Mouse (Mus musculus) midbrain, embryonic 15.5 days (tissue): ENCODE measurements around the gene Ppm1j. TPM values are rescaled to one million over a fixed set of nuclear protein-coding genes. Genes with fewer than 3 reads are reported as not detected.
A peak's percentile ranks its signal among the peaks of the same experiment; 100 is the strongest.
"Not testable (repeated sequence)": the region's sequence is repeated elsewhere in the genome, so short reads cannot be mapped to it uniquely, and the experiment has no call there.

Source experiments
- ATAC-seq: fragments of 200-750 bp; cut with Nextera tagmentation; replicated peaks from 2 replicates; pipeline ENCODE4 v1.8.0; 2017; ENCODE audit warnings: moderate TSS enrichment
- H3K27ac ChIP-seq: fragments of 300-500 bp; sonication (generic); 2 replicates; pipeline ENCODE4 v1.5.1; 2015; ENCODE audit warnings: mild to moderate bottlenecking, inconsistent platforms
- H3K27me3 ChIP-seq: fragments of 300-500 bp; sonication (generic); replicated peaks from 2 replicates; pipeline ENCODE4 v1.6.1; 2015; ENCODE audit warnings: inconsistent platforms
- H3K36me3 ChIP-seq: fragments of 300-500 bp; sonication (generic); replicated peaks from 2 replicates; pipeline ENCODE4 v1.6.1; 2015; ENCODE audit warnings: inconsistent platforms
- H3K4me1 ChIP-seq: fragments of 300-500 bp; sonication (generic); 2 replicates; pipeline ENCODE4 v1.6.1; 2015; ENCODE audit warnings: inconsistent platforms
- H3K4me2 ChIP-seq: fragments of 300-500 bp; sonication (generic); 2 replicates; pipeline ENCODE4 v1.6.1; 2015; ENCODE audit warnings: inconsistent platforms, mild to moderate bottlenecking, moderate library complexity
- H3K4me3 ChIP-seq: fragments of 300-500 bp; sonication (generic); 2 replicates; pipeline ENCODE4 v1.5.1; 2015; ENCODE audit warnings: mild to moderate bottlenecking, inconsistent platforms
- H3K9ac ChIP-seq: fragments of 300-500 bp; sonication (generic); 2 replicates; pipeline ENCODE4 v1.6.1; 2015; ENCODE audit warnings: mild to moderate bottlenecking, inconsistent platforms
- H3K9me3 ChIP-seq: fragments of 300-500 bp; sonication (generic); 2 replicates; pipeline ENCODE4 v1.6.1; 2016; ENCODE audit warnings: inconsistent platforms
- whole genome bisulfite sequencing: fragments of 180-500 bp; shearing (Covaris S2); methylation state at CpG from one replicate; pipeline ENCODE4 v1.1.7; 2015; ENCODE audit warnings: mixed read lengths; 5-methylcytosine and 5-hydroxymethylcytosine counted together
- polyA plus RNA-seq: library from polyadenylated mRNA; unstranded; fragments of >200 nt; fragmentation: Nextera tagmentation; extraction: Ambion mirVana; gene quantifications from 2 replicates; pipeline ENCODE4 v1.2.1, GENCODE M21; 2015

Gene Ppm1j
- polyA plus RNA-seq, 1 experiment from 2014 or later: 0.59 TPM

DNA sequence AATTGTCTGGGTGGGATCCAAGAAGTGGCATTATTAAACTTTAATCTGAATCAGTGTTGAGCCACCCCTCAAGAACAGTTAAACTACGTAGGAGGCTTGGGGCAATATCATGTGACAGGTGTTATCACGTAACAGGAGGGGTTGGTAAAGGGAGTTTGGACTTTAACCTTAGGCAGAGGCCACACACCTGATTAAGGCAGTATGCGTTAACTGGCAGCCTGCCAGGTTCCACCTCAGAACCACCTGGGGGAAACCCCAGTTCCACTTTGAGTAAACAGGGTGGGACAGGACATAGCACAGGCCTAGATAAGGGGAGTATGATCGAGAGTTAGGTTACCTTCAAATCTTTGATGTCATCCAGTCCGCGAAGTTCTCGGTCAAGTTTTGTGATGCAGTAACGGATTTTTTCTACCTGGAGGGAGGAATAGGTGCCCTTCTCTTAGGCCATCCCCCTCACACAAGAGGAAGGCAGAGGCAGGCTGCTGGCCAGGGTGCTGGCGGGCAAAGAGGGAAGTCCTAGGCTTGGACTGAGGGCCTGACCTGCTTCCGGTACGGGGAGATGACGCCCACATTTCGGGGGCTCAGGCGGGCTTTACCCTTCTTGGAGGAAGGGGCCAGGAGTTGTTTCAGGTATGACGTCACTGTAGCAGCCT, 15.7 kb downstream of the Ppm1j start:
- Histone ChIP-seq H3K4me3 (no peak overlapping the region), H3K4me1 (peaks cover 7% of the 10 kb centered on the region)
- 88% methylated on average over 15 of the region's 15 CpGs for WGBS

DNA sequence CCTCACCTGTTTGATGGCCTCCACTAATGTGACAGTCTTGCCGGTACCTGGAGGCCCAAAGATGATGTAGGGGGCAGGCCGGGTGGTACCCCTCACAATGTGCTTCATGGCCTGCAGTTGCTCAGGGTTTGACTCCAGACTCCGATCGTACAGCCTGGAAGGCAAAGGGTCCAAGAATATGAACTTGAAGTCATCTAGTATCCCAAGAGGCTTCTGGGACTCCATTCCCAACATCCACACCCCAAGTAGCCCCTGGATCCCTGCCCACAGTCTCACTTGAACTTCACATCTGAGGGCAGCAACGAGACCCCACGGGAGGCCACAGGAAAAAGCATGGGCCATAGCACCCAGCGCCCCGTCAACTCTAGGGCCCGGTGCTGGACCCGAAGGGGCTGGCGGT, 19.8 kb downstream of the Ppm1j start:
- H3K36me3 ChIP-seq: no peaks in the 10 kb centered on the region
- H3K27ac ChIP-seq: no peak overlapping the region
- WGBS: 92% methylated on average over 11 of the region's 11 CpGs
- no peak overlapping the region for H3K4me3 ChIP-seq
- no peak overlapping the region for H3K4me2 ChIP-seq
- H3K4me1 ChIP-seq: no peaks in the 10 kb centered on the region
- H3K9ac ChIP-seq: no peak overlapping the region
- H3K27me3 ChIP-seq: no peaks in the 10 kb centered on the region
- ATAC-seq: no peak
- no peaks in the 10 kb centered on the region for H3K9me3 ChIP-seq

More for the DNA sequence above, 15.7 kb downstream of the Ppm1j start:
- Histone ChIP-seq H3K4me2 (no peak overlapping the region), H3K27ac (no peak overlapping the region), H3K36me3 (no peaks in the 10 kb centered on the region), H3K27me3 (no peaks in the 10 kb centered on the region), H3K9me3 (no peaks in the 10 kb centered on the region), H3K9ac (no peak overlapping the region)
- ATAC-seq: no peak

DNA sequence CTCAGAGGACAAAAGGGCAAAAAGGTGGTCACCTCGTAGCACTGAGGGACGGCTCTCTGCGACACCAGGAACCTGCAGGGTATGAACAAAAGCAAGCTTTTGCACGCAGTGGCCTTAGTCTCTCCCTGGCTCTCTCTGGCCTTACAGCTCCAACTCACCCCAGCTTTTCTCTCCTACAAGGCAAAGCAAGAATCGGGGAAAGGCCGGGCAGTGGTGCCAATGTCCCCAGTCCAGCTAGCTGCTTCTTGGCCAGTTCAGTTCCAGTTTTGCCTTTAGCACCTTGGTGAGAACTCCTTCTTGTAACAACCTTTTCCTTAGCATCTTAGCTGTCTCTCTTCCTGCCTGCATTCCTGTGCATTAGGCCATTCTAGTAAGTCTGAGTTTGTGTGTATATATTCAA, 20.6 kb downstream of the Ppm1j start:
- H3K27ac ChIP-seq: no peak overlapping the region
- H3K4me2 ChIP-seq: no peak overlapping the region
- no peaks in the 10 kb centered on the region for H3K9me3 ChIP-seq
- H3K9ac ChIP-seq: no peak overlapping the region
- 91% methylated on average over 6 of the region's 6 CpGs for WGBS
- no peak overlapping the region for H3K4me3 ChIP-seq
- no peak for ATAC-seq
- H3K27me3 ChIP-seq: no peaks in the 10 kb centered on the region
- H3K36me3 ChIP-seq: no peaks in the 10 kb centered on the region
- H3K4me1 ChIP-seq: no peaks in the 10 kb centered on the region

DNA sequence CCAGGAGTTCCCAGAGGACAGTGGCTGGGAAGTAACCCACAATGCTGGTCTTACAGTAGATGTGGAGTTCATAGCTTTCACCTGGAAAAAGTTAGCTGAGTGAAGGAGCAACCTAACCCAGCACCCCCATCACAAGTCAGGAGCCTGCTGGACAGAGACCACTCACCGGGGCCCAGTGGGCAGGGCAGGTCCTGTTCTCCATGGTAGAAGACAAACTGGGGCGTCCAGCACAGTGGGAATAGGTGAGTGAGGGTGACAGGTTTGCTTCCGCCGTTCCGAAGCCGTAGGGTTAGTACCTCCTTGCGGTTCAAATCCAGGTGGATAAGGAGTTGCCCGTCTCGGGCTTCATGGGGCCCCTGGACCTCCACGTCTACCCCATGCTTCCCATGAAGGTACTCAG, 23.5 kb downstream of the Ppm1j start:
- H3K9ac ChIP-seq: no peak overlapping the region
- 93% methylated on average over 10 of the region's 10 CpGs for whole genome bisulfite sequencing
- H3K27me3 ChIP-seq: no peaks in the 10 kb centered on the region
- no peaks in the 10 kb centered on the region for H3K9me3 ChIP-seq
- H3K4me1 ChIP-seq: no peaks in the 10 kb centered on the region
- no peak overlapping the region for H3K4me3 ChIP-seq
- no peaks in the 10 kb centered on the region for H3K36me3 ChIP-seq
- ATAC-seq: no peak
- H3K27ac ChIP-seq: no peak overlapping the region
- H3K4me2 ChIP-seq: no peak overlapping the region

DNA sequence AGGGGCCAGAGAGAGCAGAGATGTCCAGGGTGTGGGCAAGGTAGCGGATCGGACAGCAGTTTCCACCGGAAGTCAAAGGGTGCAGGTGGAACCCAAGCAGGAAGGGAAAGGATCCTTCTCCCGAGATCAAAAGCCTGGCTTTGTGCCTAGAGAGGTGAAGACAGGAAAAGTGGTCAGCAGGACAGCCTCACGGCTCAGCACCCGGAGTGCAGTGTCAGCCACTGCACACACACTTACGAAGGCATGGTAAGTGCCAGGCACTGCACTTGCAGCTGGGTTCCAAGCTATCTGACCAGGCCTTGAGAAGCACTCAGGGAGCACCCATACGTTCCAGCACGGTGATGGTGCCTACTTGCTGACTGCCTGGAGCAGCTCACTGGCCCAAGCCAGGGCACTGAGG, 24.7 kb downstream of the Ppm1j start:
- Histone ChIP-seq H3K27me3 (no peaks in the 10 kb centered on the region), H3K4me3 (no peak overlapping the region), H3K9ac (no peak overlapping the region), H3K36me3 (no peaks in the 10 kb centered on the region), H3K27ac (no peak overlapping the region), H3K4me2 (no peak overlapping the region), H3K9me3 (no peaks in the 10 kb centered on the region), H3K4me1 (no peaks in the 10 kb centered on the region)
- 78% methylated on average over 9 of the region's 9 CpGs for WGBS
- ATAC-seq: no peak

DNA sequence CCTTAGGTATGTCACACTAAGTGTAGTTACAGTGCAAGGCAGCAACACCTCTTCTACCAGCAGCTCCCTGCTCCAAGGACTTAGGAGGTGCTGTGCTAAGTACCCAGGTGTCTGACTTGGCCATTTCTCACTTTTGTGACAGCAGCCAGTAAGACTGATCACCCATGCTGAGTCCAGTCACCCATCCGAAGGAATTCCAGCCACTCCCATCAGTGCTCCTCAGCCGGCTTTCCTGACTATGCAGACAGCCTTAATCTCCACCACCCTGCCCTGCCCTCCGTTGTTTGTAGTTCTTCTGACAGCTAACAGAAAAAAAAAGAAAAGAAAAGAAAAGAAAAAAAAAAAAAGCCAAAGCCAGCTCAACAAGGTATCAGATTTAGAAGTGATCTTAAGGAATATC, 30.9 kb downstream of the Ppm1j start:
- Histone ChIP-seq H3K27me3 (no peaks in the 10 kb centered on the region), H3K9ac (no peak overlapping the region), H3K4me3 (no peak overlapping the region), H3K4me2 (no peak overlapping the region), H3K9me3 (no peaks in the 10 kb centered on the region), H3K27ac (no peak overlapping the region), H3K36me3 (no peaks in the 10 kb centered on the region), H3K4me1 (peaks cover 2% of the 10 kb centered on the region; the same call in 1 of the 2 replicates)
- 24% methylated on average over 3 of the region's 3 CpGs for WGBS
- no peak for ATAC-seq

DNA sequence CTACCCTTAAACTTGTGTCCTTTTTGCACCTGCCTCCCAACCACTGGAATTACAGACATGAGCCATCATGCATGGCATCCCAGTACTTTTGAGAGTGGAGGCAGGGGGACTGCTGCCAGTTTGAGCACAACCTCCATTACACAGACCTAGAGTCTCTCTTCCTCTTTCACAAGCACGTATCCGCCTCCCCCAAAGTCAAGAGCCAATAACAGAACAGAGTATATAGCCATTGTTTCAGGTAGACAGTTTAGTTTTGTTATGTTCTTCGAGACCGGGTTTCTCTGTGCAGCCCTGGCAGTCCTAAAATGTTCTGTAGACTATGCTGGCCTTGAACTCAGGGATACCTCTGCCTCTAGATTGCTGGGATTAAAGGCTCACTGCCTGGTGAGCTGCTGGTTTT, 31.4 kb downstream of the Ppm1j start:
- no peak for ATAC-seq
- H3K27ac ChIP-seq: no peak overlapping the region
- 86% methylated on average over 4 of the region's 4 CpGs for WGBS

DNA sequence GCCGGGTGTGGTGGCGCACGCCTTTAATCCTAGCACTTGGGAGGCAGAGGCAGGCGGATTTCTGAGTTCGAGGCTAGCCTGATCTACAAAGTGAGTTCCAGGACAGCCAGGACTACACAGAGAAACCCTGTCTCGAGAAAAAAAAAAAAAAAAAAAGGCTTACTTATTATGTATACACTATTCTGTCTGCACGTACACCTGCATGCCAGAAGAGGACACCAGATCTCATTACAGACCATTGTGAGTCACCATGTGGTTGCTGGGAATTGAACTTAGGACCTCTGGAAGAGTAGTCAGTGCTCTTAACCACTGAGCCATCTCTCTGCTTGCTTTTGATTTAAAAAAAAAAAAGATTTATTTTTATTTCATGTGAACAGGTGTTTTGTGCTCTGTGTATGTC, 32.4 kb downstream of the Ppm1j start:
- not testable (repeated sequence) for H3K4me3 ChIP-seq
- 90% methylated on average over 7 of the region's 7 CpGs for WGBS

More for the DNA sequence above, 31.4 kb downstream of the Ppm1j start:
- peaks cover 7% of the 10 kb centered on the region; the same call in 1 of the 2 replicates for H3K4me1 ChIP-seq
- H3K36me3 ChIP-seq: no peaks in the 10 kb centered on the region
- no peak overlapping the region for H3K4me3 ChIP-seq
- no peaks in the 10 kb centered on the region for H3K27me3 ChIP-seq
- H3K9ac ChIP-seq: no peak overlapping the region
- H3K9me3 ChIP-seq: no peaks in the 10 kb centered on the region
- no peak overlapping the region for H3K4me2 ChIP-seq

DNA sequence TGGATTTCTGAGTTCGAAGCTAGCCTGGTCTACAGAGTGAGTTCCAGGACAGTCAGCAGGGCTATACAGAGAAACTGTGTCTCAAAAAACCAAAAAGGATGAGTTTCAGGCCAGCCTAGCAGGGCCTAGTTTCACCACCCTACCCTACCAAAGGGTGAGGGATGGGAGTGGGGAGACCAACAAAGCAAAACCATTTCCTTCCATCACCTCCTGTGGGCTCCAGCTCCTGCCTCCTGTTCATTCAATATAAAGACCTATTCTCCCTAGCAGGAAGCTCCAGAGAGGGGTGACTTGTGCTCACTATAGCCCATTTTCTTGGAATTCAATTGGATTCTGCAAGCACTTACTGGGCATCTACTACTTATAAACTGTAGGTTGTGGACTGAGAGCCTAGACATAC, 33.9 kb downstream of the Ppm1j start:
- H3K27ac ChIP-seq: no peak overlapping the region
- H3K4me1 ChIP-seq: peaks cover 17% of the 10 kb centered on the region
- no peak overlapping the region for H3K4me3 ChIP-seq
- no peak overlapping the region for H3K9ac ChIP-seq
- WGBS: 98% methylated on average over 1 of the region's 1 CpGs
- H3K36me3 ChIP-seq: no peaks in the 10 kb centered on the region
- H3K9me3 ChIP-seq: no peaks in the 10 kb centered on the region
- ATAC-seq: no peak
- H3K27me3 ChIP-seq: no peaks in the 10 kb centered on the region
- H3K4me2 ChIP-seq: no peak overlapping the region

More for the DNA sequence above, 32.4 kb downstream of the Ppm1j start:
- not testable (repeated sequence) for H3K36me3 ChIP-seq, ATAC-seq, H3K9me3 ChIP-seq, H3K4me2 ChIP-seq, H3K27me3 ChIP-seq, H3K9ac ChIP-seq, H3K27ac ChIP-seq
- H3K4me1 ChIP-seq: peaks cover 11% of the 10 kb centered on the region

DNA sequence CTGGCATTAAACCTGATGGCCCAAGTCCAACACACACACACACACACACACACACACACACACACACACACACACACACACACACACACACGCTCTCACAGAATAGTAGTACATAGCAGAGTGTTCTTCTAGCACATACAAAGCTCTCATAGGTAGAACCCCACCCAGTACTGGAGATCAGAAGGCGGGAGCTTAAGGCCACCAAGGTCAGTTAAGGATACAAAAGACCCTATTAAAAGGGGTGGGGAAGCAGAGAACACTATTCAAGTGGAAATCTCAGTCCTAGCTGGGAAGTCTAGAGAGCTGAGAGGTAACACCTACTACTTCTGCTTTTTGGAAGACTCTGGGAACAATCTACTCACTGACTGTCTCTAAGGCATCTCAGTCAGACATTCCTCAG, 34.5 kb downstream of the Ppm1j start:
- no peaks in the 10 kb centered on the region for H3K9me3 ChIP-seq
- no peak overlapping the region for H3K9ac ChIP-seq
- WGBS: 81% methylated on average over 2 of the region's 2 CpGs
- H3K4me1 ChIP-seq: peaks cover 17% of the 10 kb centered on the region
- H3K4me2 ChIP-seq: no peak overlapping the region
- no peaks in the 10 kb centered on the region for H3K27me3 ChIP-seq
- no peaks in the 10 kb centered on the region for H3K36me3 ChIP-seq
- no peak overlapping the region for H3K27ac ChIP-seq
- no peak for ATAC-seq
- H3K4me3 ChIP-seq: no peak overlapping the region

DNA sequence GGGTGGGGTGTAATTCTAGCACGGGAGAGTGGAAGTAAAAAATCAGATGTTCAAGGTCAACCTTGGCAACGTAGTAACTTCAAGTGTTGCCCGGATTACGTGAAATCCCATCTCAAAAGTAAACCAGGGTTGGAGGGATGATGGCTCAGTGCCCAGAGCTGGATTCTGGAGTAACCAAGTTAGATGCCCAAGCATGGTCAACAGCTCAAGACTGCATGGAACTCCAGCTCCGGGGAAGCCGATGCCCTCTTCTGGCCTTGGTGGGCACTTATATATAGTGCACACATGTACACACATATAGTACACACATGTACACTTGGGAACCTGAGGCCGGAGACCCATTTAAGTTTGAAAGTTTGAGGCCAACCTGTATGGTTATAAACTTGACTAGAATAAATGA, 35.3 kb downstream of the Ppm1j start:
- Histone ChIP-seq H3K4me3 (no peak overlapping the region), H3K4me1 (peaks cover 17% of the 10 kb centered on the region), H3K27me3 (no peaks in the 10 kb centered on the region), H3K36me3 (no peaks in the 10 kb centered on the region), H3K9me3 (no peaks in the 10 kb centered on the region), H3K4me2 (no peak overlapping the region), H3K9ac (no peak overlapping the region), H3K27ac (no peak overlapping the region)
- WGBS: 94% methylated on average over 7 of the region's 7 CpGs
- no peak for ATAC-seq

DNA sequence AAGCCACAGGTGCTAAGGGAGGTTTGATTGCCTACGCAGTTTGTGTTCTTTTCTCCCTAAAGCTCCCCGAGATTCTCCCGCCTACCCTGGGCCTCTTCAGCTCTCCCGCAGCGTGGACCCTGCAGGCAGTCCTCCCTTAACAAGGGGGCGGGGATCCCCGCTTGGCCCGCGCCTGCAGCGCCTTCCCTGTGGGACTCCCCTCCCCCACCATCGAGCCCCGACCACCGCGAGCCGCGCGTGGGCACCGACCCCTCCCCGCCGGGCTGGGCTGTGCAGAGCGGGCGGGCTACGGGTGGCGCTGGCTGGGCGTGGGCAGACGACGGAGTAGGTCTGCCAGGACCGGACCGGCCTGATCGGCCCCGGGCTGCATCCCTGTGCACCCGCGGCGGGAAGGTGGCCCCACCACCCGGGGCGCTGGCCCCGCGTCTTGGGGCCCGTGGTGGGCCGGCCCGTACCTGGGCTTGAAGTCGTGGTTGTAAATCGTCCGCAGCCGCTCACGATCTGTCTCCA, 36.7 kb downstream of the Ppm1j start:
- no peaks in the 10 kb centered on the region for H3K9me3 ChIP-seq
- peak; percentile 91 for ATAC-seq
- peak overlapping the region; percentile 60 for H3K27ac ChIP-seq
- H3K27me3 ChIP-seq: no peaks in the 10 kb centered on the region
- H3K4me2 ChIP-seq: peak overlapping the region; percentile 91
- H3K36me3 ChIP-seq: no peaks in the 10 kb centered on the region
- H3K9ac ChIP-seq: peak overlapping the region; percentile 58
- peaks cover 17% of the 10 kb centered on the region for H3K4me1 ChIP-seq
- H3K4me3 ChIP-seq: peak overlapping the region; percentile 57
- 0% methylated on average over 43 of the region's 46 CpGs for WGBS
